Mouse (Mus musculus): ENCODE results near the gene Stk11.

- no peak for TF ChIP-seq CTCF (conservative IDR thresholded peaks at IDR 0.05; ENCODE audit: low read length)
- no peak for TF ChIP-seq POU5F1 (IDR thresholded peaks at IDR 0.05; ENCODE audit: borderline replicate concordance, low read length)
- no peak for TF ChIP-seq NANOG (IDR thresholded peaks at IDR 0.05; ENCODE audit: borderline replicate concordance, low read length)
Measured at GRCm38 (mm10) chr10:80139439-80139775, 23.8 kb downstream of the Stk11 start.

Data from E14TG2a.4 (cell line).